Mouse (Mus musculus) heart, postnatal 0 days (tissue): ENCODE measurements around the gene Shoc2. TPM values are rescaled to one million over a fixed set of nuclear protein-coding genes. Genes with fewer than 3 reads are reported as not detected.
"Not testable (repeated sequence)": the region's sequence is repeated elsewhere in the genome, so short reads cannot be mapped to it uniquely, and the experiment has no call there.

ENCODE experiments used
- ATAC-seq: fragments of 200-750 bp; cut with Nextera tagmentation; 2 replicates; pipeline ENCODE4 v1.8.0; 2017; ENCODE audit warnings: low read depth, moderate number of reproducible peaks, moderate library complexity; ENCODE audit not compliant: insufficient read depth
- DNase-seq: peaks from one replicate; pipeline ENCODE4 v3.0.0-alpha.2; 2016; ENCODE audit warnings: low spot score
- H3K27ac ChIP-seq: fragments of 300-500 bp; sonication (generic); 2 replicates; pipeline ENCODE4 v1.5.1; 2014; ENCODE audit warnings: low read depth, mild to moderate bottlenecking
- H3K27me3 ChIP-seq: fragments of 300-500 bp; sonication (generic); 2 replicates; pipeline ENCODE4 v1.6.1; 2014; ENCODE audit warnings: low read length, mixed read lengths; ENCODE audit not compliant: control insufficient read depth, insufficient read depth
- H3K36me3 ChIP-seq: fragments of 300-500 bp; sonication (generic); replicated peaks from 2 replicates; pipeline ENCODE4 v1.6.1; 2014; ENCODE audit warnings: low read length, mixed read lengths; ENCODE audit not compliant: control insufficient read depth, insufficient read depth
- H3K4me1 ChIP-seq: fragments of 300-500 bp; sonication (generic); 2 replicates; pipeline ENCODE4 v1.6.1; 2014; ENCODE audit warnings: antibody characterized with exemption; ENCODE audit not compliant: control insufficient read depth, insufficient read depth
- H3K4me2 ChIP-seq: fragments of 300-500 bp; sonication (generic); 2 replicates; pipeline ENCODE4 v1.6.1; 2014; ENCODE audit warnings: low read depth, mild to moderate bottlenecking, low read length, moderate library complexity
- H3K4me3 ChIP-seq: fragments of 300-500 bp; sonication (generic); 2 replicates; pipeline ENCODE4 v1.5.1; 2014; ENCODE audit warnings: low read depth, low read length
- H3K9ac ChIP-seq: fragments of 300-500 bp; sonication (generic); replicated peaks from 2 replicates; pipeline ENCODE4 v1.6.1; 2014; ENCODE audit warnings: low read depth, low read length, mixed read lengths
- H3K9me3 ChIP-seq: fragments of 300-500 bp; sonication (generic); replicated peaks from 2 replicates; pipeline ENCODE4 v1.6.1; 2016; ENCODE audit warnings: low read length; ENCODE audit not compliant: control insufficient read depth
- CTCF ChIP-seq: IDR thresholded peaks from 2 replicates; pipeline ENCODE4 v1.5.1; 2016; ENCODE audit warnings: antibody characterized with exemption, control low read depth, low read depth
- EP300 ChIP-seq: IDR thresholded peaks from 2 replicates; pipeline ENCODE4 v1.6.1; 2016; ENCODE audit warnings: antibody characterized with exemption, low read depth
- WGBS: fragments of 180-500 bp; shearing (Covaris S2); extraction: QIAGEN DNeasy Blood & Tissue Kit; methylation state at CpG from one replicate; pipeline ENCODE4 v1.1.7; 2014; 5-methylcytosine and 5-hydroxymethylcytosine counted together
- polyA plus RNA-seq: library from polyadenylated mRNA; unstranded; fragments of >200 nt; fragmentation: Nextera tagmentation; extraction: Ambion mirVana; gene quantifications from 2 replicates; pipeline ENCODE4 v1.2.1, GENCODE M21; 2015
- total RNA-seq: library from RNA; depleted of rRNA; stranded (reverse); fragments of >200 nt; gene quantifications from 2 replicates; pipeline ENCODE4 v1.2.3, GENCODE M21; 2014; ENCODE audit warnings: low replicate concordance

The Shoc2 gene
- total and polyA plus RNA-seq, 2 experiments from 2014 or later: 20.1 to 38.0 TPM

GRCm38 (mm10) chr19:53904833-53905480 lies 39.1 kb upstream of the Shoc2 start:
- peak overlapping the region; percentile 94 for H3K4me2 ChIP-seq
- TF ChIP-seq CTCF (no peak), EP300 (no peak)
- H3K36me3 ChIP-seq: peaks cover 9% of the 10 kb centered on the region; the same call in 1 of the 2 replicates
- no peak overlapping the region for H3K27ac ChIP-seq
- no peaks in the 10 kb centered on the region for H3K9me3 ChIP-seq
- peaks cover 25% of the 10 kb centered on the region for H3K4me1 ChIP-seq
- H3K9ac ChIP-seq: no peak overlapping the region
- H3K27me3 ChIP-seq: no peaks in the 10 kb centered on the region
- ATAC-seq (no peak), DNase-seq (no peak)
- 50% methylated on average over 7 of the region's 7 CpGs for WGBS
- peak overlapping the region; percentile 99 for H3K4me3 ChIP-seq

- H3K27ac ChIP-seq: no peak overlapping the region
- H3K9me3 ChIP-seq: no peaks in the 10 kb centered on the region
- peaks cover 25% of the 10 kb centered on the region for H3K4me1 ChIP-seq
- DNase-seq: no peak
- 55% methylated on average over 6 of the region's 6 CpGs for WGBS
- H3K27me3 ChIP-seq: no peaks in the 10 kb centered on the region
- TF ChIP-seq CTCF (no peak), EP300 (no peak)
- H3K36me3 ChIP-seq: peaks cover 9% of the 10 kb centered on the region; the same call in 1 of the 2 replicates
- no peak overlapping the region for H3K9ac ChIP-seq
- H3K4me2 ChIP-seq: peak overlapping the region; percentile 94; the same call in 1 of the 2 replicates
- ATAC-seq: no peak
- no peak overlapping the region for H3K4me3 ChIP-seq
Measured at GRCm38 (mm10) chr19:53906033-53906702, 37.9 kb upstream of the Shoc2 start.

DNA sequence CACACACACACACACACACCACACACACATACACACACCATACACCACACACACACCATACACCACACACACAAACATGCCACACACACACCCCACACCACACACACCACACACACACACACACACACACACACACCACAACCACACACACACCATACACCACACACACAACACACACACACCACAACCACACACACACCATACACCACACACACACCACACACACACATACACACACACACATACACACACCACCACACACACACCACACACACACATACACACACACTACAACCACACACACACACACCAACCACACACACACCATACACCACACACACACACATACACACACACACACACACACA lies 37.4 kb upstream of the Shoc2 start:
- not testable (repeated sequence) for DNase-seq, H3K4me3 ChIP-seq, H3K27ac ChIP-seq, H3K9me3 ChIP-seq, H3K9ac ChIP-seq, H3K27me3 ChIP-seq, H3K4me2 ChIP-seq, ATAC-seq, H3K36me3 ChIP-seq
- peaks cover 24% of the 10 kb centered on the region for H3K4me1 ChIP-seq

DNA sequence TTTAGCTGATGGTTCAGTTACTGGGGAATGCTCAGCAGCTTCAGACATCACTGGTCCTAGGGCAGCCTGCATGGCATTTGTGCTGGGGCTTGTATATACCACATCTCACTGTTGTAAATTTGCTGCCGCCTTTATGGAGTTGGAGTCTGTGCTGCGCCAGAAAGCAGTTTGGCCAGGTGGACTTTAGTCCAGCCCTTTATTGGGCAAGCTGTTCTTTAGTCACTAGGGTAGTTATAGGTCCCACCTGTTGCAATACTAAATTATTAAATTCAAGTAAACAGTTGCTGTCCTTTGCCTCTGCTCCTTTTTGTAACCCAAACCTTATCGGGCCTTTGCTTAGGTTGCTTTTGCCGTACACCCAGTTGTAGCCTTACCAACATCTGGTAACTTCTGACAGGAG lies 29.2 kb upstream of the Shoc2 start:
- TF ChIP-seq CTCF (no peak), EP300 (no peak)
- H3K4me1 ChIP-seq: no peaks in the 10 kb centered on the region
- H3K9ac ChIP-seq: no peak overlapping the region
- H3K36me3 ChIP-seq: peaks cover 63% of the 10 kb centered on the region
- H3K9me3 ChIP-seq: no peaks in the 10 kb centered on the region
- WGBS: 87% methylated on average over 4 of the region's 4 CpGs
- no peaks in the 10 kb centered on the region for H3K27me3 ChIP-seq
- no peak for DNase-seq
- H3K4me2 ChIP-seq: no peak overlapping the region
- no peak for ATAC-seq
- H3K4me3 ChIP-seq: no peak overlapping the region
- H3K27ac ChIP-seq: no peak overlapping the region

- no peak for DNase-seq
- Histone ChIP-seq H3K27me3 (no peaks in the 10 kb centered on the region), H3K27ac (no peak overlapping the region), H3K4me3 (no peak overlapping the region), H3K9me3 (no peaks in the 10 kb centered on the region), H3K36me3 (peaks cover 64% of the 10 kb centered on the region), H3K4me1 (no peaks in the 10 kb centered on the region), H3K4me2 (no peak overlapping the region), H3K9ac (no peak overlapping the region)
- no peak for TF ChIP-seq CTCF
- no peak for TF ChIP-seq EP300
- WGBS: 89% methylated on average over 10 of the region's 10 CpGs
- no peak for ATAC-seq
Measured at GRCm38 (mm10) chr19:53919541-53919940, 24.6 kb upstream of the Shoc2 start.

DNA sequence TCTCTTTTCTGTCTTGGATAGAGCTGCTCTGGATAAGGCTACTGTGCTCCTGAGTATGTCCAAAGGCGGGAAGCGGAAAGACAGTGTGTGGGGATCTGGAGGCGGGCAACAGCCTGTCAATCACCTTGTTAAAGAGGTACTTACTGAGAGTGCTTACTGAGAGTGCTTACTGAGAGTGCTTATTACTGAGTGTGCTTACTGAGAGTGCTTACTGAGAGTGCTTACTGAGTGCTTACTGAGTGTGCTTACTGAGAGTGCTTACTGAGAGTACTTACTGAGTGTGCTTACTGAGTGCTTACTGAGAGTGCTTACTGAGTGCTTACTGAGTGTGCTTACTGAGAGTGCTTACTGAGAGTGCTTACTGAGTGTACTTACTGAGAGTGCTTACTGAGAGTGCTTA lies 22.1 kb upstream of the Shoc2 start:
- not testable (repeated sequence) for H3K9me3 ChIP-seq, H3K4me2 ChIP-seq, DNase-seq, H3K27ac ChIP-seq, H3K4me3 ChIP-seq, H3K4me1 ChIP-seq, H3K9ac ChIP-seq, H3K27me3 ChIP-seq, ATAC-seq
- WGBS: 87% methylated on average over 3 of the region's 3 CpGs
- peaks cover 57% of the 10 kb centered on the region for H3K36me3 ChIP-seq
